Mouse (Mus musculus) gastrocnemius, postnatal 10 days (tissue): ENCODE results near the gene Itpr2. TPM values are rescaled to one million over a fixed set of nuclear protein-coding genes. Genes with fewer than 3 reads are reported as not detected.
A peak's percentile ranks its signal among the peaks of the same experiment; 100 is the strongest.

ENCODE experiments used
- DNase-seq: peaks from one replicate; pipeline ENCODE4 v3.0.0; 2021; ENCODE audit warnings: mixed read lengths
- total RNA-seq, 2 experiments: library from RNA; stranded (reverse); gene quantifications; 2 replicates each; pipeline ENCODE4 v1.2.3; 2021

The Itpr2 gene
- total RNA-seq, 2 experiments from 2014 or later, result 9.9 to 13.5 TPM

- DNase-seq, result no peak
Observed at GRCm38 (mm10) chr6:146305995-146306394, 196.0 kb downstream of the Itpr2 start.

GRCm38 (mm10) chr6:146304088-146304487 lies 197.9 kb downstream of the Itpr2 start:
- no peak for DNase-seq

- no peak for DNase-seq
Observed at GRCm38 (mm10) chr6:146303336-146303735, 198.7 kb downstream of the Itpr2 start.

GRCm38 (mm10) chr6:146302574-146303130 lies 199.4 kb downstream of the Itpr2 start:
- no peak for DNase-seq

GRCm38 (mm10) chr6:146302101-146302500 lies 199.9 kb downstream of the Itpr2 start:
- no peak for DNase-seq

GRCm38 (mm10) chr6:146300961-146301360 lies 201.1 kb downstream of the Itpr2 start:
- no peak for DNase-seq

- DNase-seq, result no peak
Observed at GRCm38 (mm10) chr6:146298712-146299111, 203.3 kb downstream of the Itpr2 start.

- DNase-seq, result no peak
Observed at GRCm38 (mm10) chr6:146291036-146291435, 211.0 kb downstream of the Itpr2 start.

GRCm38 (mm10) chr6:146289801-146290200 lies 212.2 kb downstream of the Itpr2 start:
- no peak for DNase-seq

- DNase-seq, result no peak
Observed at GRCm38 (mm10) chr6:146288266-146288665, 213.8 kb downstream of the Itpr2 start.

GRCm38 (mm10) chr6:146284921-146285565 lies 217.0 kb downstream of the Itpr2 start:
- DNase-seq, result no peak

GRCm38 (mm10) chr6:146283981-146284380 lies 218.0 kb downstream of the Itpr2 start:
- DNase-seq, result no peak

- no peak for DNase-seq
Observed at GRCm38 (mm10) chr6:146282061-146282659, 219.9 kb downstream of the Itpr2 start.

- DNase-seq, result peak; percentile 48
Observed at GRCm38 (mm10) chr6:146281176-146281899, 220.7 kb downstream of the Itpr2 start.

- DNase-seq, result no peak
Observed at GRCm38 (mm10) chr6:146273256-146273655, 228.8 kb downstream of the Itpr2 start.

GRCm38 (mm10) chr6:146272253-146273036 lies 229.6 kb downstream of the Itpr2 start:
- DNase-seq, result peak; percentile 61

GRCm38 (mm10) chr6:146270776-146271533 lies 231.1 kb downstream of the Itpr2 start:
- DNase-seq, result peak; percentile 67

GRCm38 (mm10) chr6:146270162-146270561 lies 231.9 kb downstream of the Itpr2 start:
- DNase-seq, result peak; percentile 60

- DNase-seq, result no peak
Observed at GRCm38 (mm10) chr6:146269291-146269690, 232.7 kb downstream of the Itpr2 start.

- DNase-seq, result no peak
Observed at GRCm38 (mm10) chr6:146260674-146261376, 241.2 kb downstream of the Itpr2 start.

- DNase-seq, result no peak
Observed at GRCm38 (mm10) chr6:146258751-146259150, 243.3 kb downstream of the Itpr2 start.
